Mouse (Mus musculus): ENCODE results near the gene Fam129b.

DNA sequence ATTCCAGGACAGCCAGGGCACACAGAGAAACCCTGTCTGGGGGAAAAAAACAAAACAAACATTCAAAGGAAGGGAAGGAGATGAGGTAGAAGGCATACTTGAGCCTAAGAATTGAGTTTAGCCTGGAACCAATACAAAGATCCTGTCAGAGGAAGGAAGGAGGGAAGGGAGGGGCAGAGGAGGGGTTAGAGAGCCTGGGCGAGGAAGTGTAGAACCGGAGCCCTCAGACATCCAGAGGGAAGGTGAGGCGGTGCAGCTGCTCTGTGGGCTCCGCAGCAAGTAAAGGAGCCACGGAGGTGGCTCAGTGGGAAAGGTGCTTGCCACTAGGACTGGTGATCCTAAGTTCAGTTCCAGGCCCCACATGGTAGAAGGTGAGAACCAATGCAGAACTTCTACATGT lies 34.8 kb upstream of the Fam129b start:
- TF ChIP-seq ZC3H11A (IDR thresholded peaks at IDR 0.05; ENCODE audit: borderline replicate concordance, low read depth, low read length) (no peak), CHD2 (IDR thresholded peaks at IDR 0.05; ENCODE audit: low read depth, low read length) (no peak)
